Mouse (Mus musculus): ENCODE data around the gene Gm16442. TPM values are rescaled to one million over a fixed set of nuclear protein-coding genes. Genes with fewer than 3 reads are reported as not detected.
"Not testable (repeated sequence)": the region's sequence is repeated elsewhere in the genome, so short reads cannot be mapped to it uniquely, and the experiment has no call there.

Gm16442 gene
- total RNA-seq (2021): not detected

DNA sequence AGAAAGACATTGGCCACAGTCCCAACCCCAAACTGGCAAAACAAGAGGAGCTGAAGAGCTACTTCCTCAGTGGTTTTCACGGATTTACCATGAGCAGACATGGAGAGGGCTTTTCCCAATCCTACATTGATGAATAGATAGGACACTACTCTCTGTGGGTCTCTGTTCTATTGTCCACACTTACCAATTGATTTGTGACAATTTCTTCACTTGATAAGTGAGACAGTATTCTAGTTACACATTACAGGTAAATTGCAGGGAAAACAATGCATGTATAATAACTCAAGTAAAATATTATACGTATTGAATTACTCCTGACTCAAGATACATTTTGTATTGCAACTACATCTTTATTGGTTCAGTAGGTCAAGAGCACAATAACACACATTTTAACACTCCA is at the start of gene Gm16442:
Gene Gm16442 (minus strand): TSS at position 101 of the 400 bp plus-strand sequence.
- DNase-seq (ENCODE audit: extremely low spot score in 1 of 2, low spot score in 2 of 2); intact Hi-C loops (cut with DNase I): not testable (repeated sequence)

- intact Hi-C loops (cut with DNase I); DNase-seq (ENCODE audit: extremely low spot score in 1 of 2, low spot score in 2 of 2): not testable (repeated sequence)
These were observed 45.9 kb upstream of the Gm16442 start, which contains the start of gene Vmn1r94 for GRCm38 (mm10) chr7:20168277-20168676. Vmn1r94 (minus strand) TSS chr7:20168377.

GRCm38 (mm10) chr7:20138988-20139387 is 16.6 kb upstream of the Gm16442 start, which contains the start of gene Vmn1r93:
Vmn1r93 (minus strand) TSS chr7:20139088.
- intact Hi-C loops (cut with DNase I); DNase-seq (ENCODE audit: extremely low spot score in 1 of 2, low spot score in 2 of 2): not testable (repeated sequence)

DNA sequence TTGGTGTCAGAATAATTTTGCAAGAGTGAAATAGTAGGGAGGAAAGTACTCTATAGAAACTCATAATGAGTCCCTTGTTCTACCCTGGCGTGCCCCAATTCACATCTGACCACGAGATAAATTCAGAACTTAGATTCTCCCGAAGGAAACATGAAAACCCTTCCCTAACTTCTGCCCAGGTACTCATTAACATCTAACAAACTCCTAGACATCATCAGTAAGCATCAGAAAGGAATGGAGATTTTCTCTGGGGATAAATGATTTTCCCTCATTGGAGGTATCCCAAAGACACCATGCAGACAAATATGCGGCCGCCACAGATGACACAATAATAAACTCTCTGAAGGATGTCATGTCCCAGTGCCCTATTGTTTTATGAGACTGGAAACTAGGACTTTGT is 23.0 kb downstream of the Gm16442 start, which contains the start of gene Vmn1r91:
Gene Vmn1r91 (plus strand): TSS at position 301 of the 400 bp plus-strand sequence.
- DNase-seq (ENCODE audit: extremely low spot score in 1 of 2, low spot score in 2 of 2); intact Hi-C loops (cut with DNase I): not testable (repeated sequence)

- intact Hi-C loops (cut with DNase I); DNase-seq (ENCODE audit: extremely low spot score in 1 of 2, low spot score in 2 of 2): not testable (repeated sequence)
These were observed 44.3 kb downstream of the Gm16442 start for GRCm38 (mm10) chr7:20078118-20078517.

Other genes starting within 250 kb of the Gm16442 start
- not detected for gene Ceacam19, start 234.6 kb downstream of the Gm16442 start, total RNA-seq (2021)
- gene Pvr, start 201.4 kb downstream of the Gm16442 start, total RNA-seq (2021): 10 to 100 TPM in 1 of 2 experiments, 1 to 10 TPM in 1; 9.8 to 14.1 TPM
- gene Igsf23, start 171.8 kb downstream of the Gm16442 start, total RNA-seq (2021): not detected
- not detected for gene Ceacam20, start 157.2 kb downstream of the Gm16442 start, total RNA-seq (2021)
- gene Nlrp9b, start 131.1 kb downstream of the Gm16442 start, total RNA-seq (2021): not detected
- not detected for gene Vmn1r91, start 22.9 kb downstream of the Gm16442 start, total RNA-seq (2021)
- not detected for gene Vmn1r93, start 16.5 kb upstream of the Gm16442 start, total RNA-seq (2021)
- gene Vmn1r94, start 45.8 kb upstream of the Gm16442 start, total RNA-seq (2021): not detected
- gene Vmn1r95, start 71.1 kb upstream of the Gm16442 start, total RNA-seq (2021): not detected
- not detected for gene Gm6164, start 83.0 kb upstream of the Gm16442 start, total RNA-seq (2021)
- not detected for gene Gm4498, start 111.2 kb upstream of the Gm16442 start, total RNA-seq (2021)
- gene Gm5890, start 140.3 kb upstream of the Gm16442 start, total RNA-seq (2021): not detected
- gene Gm4133, start 211.5 kb upstream of the Gm16442 start, total RNA-seq (2021): not detected